Mouse (Mus musculus) kidney, postnatal 25 days (tissue): Measurements from ENCODE around the gene Hmmr.
A peak's percentile ranks its signal among the peaks of the same experiment; 100 is the strongest.
"Not testable (repeated sequence)": the region's sequence is repeated elsewhere in the genome, so short reads cannot be mapped to it uniquely, and the experiment has no call there.

Experiments
- DNase-seq, 2 experiments: peaks; one replicate each; pipeline ENCODE4 v3.0.0; 2021; ENCODE audit warnings: mixed read lengths in 2 of 2

Hmmr gene

DNA sequence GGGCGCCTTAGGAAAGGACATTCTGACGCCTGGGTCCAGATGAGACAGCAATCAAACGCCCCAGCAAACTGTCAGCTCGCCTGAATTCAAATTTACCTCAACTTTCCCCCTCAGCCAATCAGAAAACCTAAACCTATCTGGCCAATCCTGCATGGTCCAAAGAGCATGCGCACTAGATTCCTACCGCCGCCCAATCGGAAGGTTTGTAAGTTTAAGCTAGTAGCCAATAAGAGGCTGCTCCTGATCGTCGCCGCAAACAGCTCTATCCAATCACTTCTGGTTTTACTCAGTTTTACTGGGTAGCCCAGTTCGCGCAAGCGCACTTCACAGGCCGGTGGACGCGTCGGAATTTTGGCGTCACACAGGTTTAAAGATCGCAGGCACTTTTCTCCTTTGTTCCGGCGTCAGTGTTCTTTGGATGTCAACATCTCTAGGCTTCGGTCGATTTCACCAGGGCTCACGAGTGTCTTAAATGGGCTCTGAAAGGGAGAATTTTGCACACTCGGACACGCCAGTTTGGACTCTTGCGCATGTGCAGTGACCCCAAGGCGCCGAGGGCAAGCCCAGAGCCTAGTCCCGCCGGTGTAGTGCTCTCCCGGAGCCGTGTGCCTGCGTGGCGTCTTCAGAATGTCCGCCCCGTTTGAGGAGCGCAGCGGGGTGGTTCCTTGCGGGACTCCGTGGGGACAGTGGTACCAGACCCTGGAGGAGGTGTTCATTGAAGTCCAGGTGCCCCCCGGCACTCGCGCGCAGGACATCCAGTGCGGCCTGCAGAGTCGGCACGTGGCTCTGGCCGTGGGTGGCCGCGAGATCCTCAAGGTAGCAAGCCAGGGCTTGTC lies at the start of gene Hmmr, which contains the start of gene Nudcd2:
Gene Hmmr, minus strand, starts transcription at position 84 of the 836 bp plus-strand sequence.
Gene Nudcd2, plus strand, starts transcription at position 329 of the 836 bp plus-strand sequence.
- peak; percentile 94 to 97 for DNase-seq

DNA sequence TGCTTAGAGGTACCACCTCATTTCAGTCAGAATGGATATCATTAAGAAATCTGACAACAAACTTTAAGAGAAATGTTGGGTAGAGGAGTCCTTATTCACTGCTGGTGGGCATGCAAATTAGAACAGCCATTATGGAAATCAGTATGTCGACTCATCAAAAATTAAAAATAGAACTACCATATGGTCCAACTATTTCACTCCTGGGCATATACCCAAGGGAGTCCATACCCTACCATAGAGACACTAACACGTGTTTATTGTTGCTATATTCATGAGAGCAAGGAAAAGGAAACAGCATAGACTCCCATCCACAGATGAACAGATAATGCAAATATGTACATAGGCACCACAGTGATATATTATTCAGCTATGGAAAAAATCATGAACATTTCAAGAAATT lies 48.6 kb upstream of the Hmmr start:
- DNase-seq = no peak

DNA sequence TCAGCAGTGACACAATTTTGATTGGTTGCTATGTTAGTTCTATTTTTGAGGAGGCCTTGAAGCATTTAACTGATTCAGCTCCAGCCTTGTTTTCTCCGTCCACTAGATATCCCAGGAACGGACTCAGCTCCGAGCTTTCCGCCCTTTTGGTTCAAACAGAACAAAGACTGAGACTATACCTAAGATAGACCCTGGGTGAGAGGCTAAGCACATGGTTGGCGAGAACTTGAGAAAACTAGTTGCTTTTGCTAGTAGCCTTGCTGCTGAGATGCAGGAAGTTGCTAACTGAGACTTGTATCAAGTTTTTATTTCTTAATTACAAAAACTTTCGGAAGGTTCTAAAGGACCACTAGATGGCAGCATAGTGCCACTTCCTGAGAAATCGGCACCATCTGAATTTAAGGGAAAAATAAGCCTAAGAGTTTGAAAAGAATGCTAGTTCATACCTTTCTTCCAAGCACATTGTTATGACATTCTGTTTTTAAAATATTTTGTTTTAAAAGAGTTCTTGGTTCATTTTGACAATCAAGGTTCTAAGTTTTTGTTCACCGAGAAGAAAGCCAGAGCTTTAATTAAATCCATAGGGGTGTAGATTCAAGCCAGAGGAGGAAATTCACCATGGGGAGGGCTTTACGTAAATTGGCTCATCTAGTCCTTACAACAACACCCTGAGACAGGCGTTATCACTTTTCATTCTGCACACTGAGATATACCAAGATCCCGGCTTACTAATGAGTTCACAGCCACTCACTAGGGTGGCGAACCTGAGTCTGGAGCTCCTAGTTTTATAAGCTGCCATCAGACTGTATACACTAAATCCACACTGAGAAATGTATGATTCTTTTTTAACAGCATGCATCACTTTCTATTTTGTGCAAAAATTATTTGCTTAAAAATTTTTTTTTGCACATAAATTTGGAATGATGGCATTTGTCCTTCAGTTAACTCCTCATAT lies 42.4 kb upstream of the Hmmr start:
- DNase-seq = peak in 1 of 2 experiments; percentile 23

DNA sequence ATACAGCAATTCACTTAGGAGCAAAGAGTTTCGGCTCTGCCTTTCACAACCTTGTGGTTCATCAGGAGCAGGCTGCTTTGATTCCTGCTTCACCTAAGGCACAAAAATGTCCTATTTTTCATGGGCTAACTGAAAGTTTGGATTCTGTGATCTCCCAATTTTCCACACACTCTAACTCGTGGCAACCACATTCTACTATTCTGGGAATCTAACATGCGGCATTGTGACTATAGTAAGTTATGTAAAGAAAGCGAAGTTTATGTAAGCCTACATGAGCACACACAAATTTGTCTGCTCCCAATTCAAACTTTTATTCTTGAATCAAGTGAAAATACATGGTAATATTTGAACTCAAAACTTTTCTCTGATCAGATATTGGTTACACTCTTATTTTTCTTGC lies 31.5 kb upstream of the Hmmr start:
- DNase-seq = no peak

GRCm38 (mm10) chr11:40763395-40763794 lies 30.2 kb upstream of the Hmmr start:
- DNase-seq = peak in 1 of 2 experiments; percentile 30

DNA sequence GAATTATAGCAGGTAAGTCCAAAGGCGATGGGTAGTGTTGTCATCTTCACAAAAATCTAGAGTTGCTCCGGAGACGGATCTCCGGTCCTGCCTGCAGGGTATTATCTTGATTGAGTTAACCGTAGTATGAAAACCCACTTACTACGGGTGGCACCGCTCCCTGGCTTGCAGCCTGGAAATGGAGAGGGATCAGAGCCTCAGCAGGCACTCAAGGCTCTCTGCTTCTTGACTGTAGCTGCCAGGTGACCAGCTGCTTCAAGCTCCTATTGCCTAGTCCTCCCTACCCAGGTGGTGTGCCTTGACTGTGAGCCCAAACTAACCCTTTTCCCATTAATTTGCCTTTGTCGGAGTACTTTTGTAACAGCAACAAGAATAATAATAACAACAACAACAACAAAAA lies 26.7 kb upstream of the Hmmr start:
- DNase-seq = no peak

GRCm38 (mm10) chr11:40755968-40756367 lies 22.7 kb upstream of the Hmmr start:
- DNase-seq = no peak

DNA sequence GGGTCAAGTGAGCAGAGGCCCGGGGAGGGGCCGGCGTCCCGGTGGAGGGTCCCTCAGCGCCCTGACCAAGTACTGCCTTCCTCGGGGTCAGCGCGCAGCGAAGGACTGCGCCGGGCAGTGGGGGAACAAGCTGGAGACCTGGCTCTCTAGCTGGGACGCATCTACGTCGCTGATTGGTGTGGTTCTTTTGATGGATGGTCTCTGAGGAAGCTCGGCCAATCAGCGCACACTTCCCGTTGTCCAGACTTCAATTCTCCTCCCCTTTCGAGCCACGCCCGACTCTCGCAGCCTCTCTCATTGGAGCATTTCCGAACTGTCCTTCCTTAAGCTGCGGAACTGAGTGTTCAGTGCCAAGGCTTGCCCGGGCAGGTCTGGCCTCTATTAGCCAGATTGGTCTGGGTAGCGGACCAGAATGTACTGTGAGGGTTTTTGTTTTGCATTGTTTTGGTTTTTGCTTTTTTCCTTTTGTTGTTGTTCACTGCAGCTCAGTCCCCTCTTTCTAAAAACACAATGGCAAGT lies 21.9 kb upstream of the Hmmr start, which contains the start of gene Ccng1:
Gene Ccng1, minus strand, starts transcription at position 203 of the 519 bp plus-strand sequence.
- peak; percentile 95 to 98 for DNase-seq

- no peak for DNase-seq
Measured at GRCm38 (mm10) chr11:40754664-40755107, 21.5 kb upstream of the Hmmr start.

- DNase-seq = no peak
Measured at GRCm38 (mm10) chr11:40753836-40754235, 20.6 kb upstream of the Hmmr start.

- no peak for DNase-seq
Measured at GRCm38 (mm10) chr11:40747716-40748115, 14.5 kb upstream of the Hmmr start.

DNA sequence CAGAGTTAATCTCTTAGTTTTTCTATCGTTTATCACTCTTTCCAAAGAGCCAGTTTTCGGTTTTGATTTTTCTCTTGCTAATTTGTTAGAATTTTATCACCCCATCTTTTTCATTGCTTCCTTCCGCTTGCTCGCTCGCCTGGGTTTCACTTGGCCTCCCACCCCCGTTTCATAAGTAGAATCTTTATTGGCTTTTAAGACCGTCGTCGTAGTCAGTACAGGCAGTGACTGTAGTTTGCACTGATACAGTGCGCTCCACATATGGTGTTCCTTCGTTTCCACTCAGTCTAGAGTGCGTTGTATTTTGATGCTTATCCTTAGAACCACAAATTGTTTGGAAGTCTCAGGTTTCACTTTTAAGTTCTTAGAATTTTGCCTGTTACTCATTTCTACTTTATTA lies 13.1 kb upstream of the Hmmr start:
- DNase-seq = no peak

- no peak for DNase-seq
Measured at GRCm38 (mm10) chr11:40744348-40744747, 11.1 kb upstream of the Hmmr start.

DNA sequence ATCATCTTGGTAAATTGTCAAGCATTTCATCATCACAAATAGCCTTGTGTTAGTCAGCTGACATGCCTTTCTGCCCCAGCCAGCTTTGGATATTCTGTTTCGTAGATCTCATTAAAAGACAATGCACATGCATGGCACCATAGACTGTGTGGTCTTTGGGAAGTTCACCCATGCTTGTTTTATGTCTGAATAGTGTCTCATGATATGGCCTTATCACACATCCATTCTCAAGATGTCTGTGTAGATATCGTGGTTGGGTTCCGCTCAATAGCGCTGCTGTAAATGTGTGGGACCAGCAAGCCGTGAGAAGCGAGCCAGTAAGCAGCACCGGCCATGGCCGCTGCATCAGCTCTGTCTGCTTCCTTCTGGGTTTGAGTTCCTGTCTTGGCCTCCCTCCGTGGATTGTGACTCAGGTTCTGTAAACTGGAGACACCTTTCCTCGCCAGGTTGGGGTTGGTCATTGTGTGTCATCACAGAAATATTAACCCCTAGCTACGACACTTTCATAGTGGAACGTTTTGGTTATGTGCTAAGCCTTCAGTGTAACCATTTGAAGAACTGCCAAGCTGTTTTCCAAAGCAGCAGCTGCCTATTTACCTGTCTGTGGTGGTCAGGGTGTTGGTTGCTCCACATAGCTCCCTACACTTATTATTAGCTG lies 8.5 kb upstream of the Hmmr start:
- no peak for DNase-seq

- DNase-seq = no peak
Measured at GRCm38 (mm10) chr11:40737369-40737768, 4.1 kb upstream of the Hmmr start.

DNA sequence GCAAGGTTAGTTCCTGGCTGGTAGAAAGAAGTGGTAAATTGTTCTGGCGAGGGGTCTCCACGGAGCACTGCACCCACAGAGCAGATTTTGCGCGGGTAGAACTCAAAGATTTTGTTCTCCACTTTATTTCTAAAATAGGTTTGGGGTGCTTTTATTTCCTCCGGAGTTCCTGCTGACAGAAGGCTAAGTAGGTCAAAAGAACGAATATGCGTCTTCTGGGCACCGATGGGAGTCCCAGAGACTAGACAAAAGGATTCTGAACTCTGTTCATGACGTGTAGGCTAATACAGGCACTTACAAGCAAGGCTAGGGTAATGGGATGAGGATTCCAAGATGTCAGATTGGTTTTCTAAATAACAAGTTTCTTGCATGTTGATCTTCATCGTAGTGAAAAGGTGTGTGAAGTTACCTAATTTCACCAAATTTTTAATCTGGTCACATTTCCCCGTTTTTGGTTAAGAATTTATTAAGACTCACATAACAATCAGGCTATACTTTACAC lies 1.1 kb upstream of the Hmmr start:
- no peak for DNase-seq

DNA sequence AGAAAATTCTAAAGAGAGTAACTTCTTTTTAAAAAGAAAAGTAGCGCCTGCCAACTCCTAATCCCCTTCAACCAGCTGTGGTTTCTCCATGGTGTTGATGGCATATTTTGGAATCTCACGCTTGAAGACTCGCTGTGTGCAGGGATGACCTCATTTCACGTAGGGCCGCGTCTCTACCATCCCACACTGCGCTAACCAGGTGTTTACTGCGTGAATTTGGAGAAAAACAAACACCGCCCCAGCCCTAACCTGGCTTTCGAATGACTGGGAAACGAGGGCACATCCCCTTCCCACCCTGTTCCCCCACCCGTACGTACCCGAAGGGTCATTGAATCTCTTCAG lies 254 bp downstream of the Hmmr start:
- DNase-seq = no peak

DNA sequence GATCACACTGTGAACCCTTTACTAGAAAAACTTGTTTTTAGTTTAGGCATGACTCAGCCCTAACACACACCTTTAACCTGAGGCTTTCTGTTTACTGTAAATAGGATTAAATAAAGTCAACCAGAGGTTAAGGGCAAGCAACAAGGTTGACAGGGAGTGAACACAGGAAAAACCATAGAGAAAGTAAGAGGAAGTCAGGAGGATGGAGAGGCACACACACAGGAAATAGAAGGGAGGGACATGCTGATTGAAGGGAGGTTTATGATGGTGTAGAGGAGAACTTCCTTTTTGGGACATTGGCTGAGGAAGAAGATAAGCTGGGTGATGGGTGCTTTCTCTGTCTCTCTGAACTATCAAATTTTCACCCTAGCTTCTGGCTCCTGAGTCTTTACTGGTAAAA lies 14.9 kb downstream of the Hmmr start:
- no peak for DNase-seq

- DNase-seq = no peak
Measured at GRCm38 (mm10) chr11:40715524-40715923, 17.7 kb downstream of the Hmmr start.

- peak; percentile 64 to 69 for DNase-seq
Measured at GRCm38 (mm10) chr11:40713858-40714257, 19.4 kb downstream of the Hmmr start.

GRCm38 (mm10) chr11:40709899-40710298 lies 23.3 kb downstream of the Hmmr start:
- not testable (repeated sequence) for DNase-seq

GRCm38 (mm10) chr11:40695103-40695502 lies 38.1 kb downstream of the Hmmr start, which contains the start of gene Mat2b:
TSS of gene Mat2b (minus strand) at chr11:40695203.
- no peak for DNase-seq
